Mouse (Mus musculus) erythroblast, adult 5-6 weeks (primary cell): ENCODE measurements around the gene Elob. TPM values are rescaled to one million over a fixed set of nuclear protein-coding genes. Genes with fewer than 3 reads are reported as not detected.

Source experiments
- ATAC-seq: replicated peaks from 2 replicates; pipeline ENCODE4 v1.8.0; 2016; ENCODE audit warnings: moderate number of reproducible peaks, mild to moderate bottlenecking, moderate TSS enrichment, inconsistent platforms; ENCODE audit not compliant: poor library complexity, low FRiP score, severe bottlenecking
- total RNA-seq, 2 experiments: library from RNA; stranded (forward) in 1 of 2; stranded (reverse) in 1 of 2; fragments of 150-400 nt in 1 of 2; fragments of 200-764, 138-1000 nt in 1 of 2; gene quantifications; 2 replicates each; pipeline versions ENCODE4 v1.2.3 to v1.2.4; 2015 to 2017; ENCODE audit warnings: low replicate concordance in 2 of 2

Gene Elob
- 94.3 and 118 TPM in 2 replicates for total RNA-seq (2015; ENCODE audit: low replicate concordance)
- 33.2 and 50.0 TPM in 2 replicates for total RNA-seq (2017; ENCODE audit: low replicate concordance)

- peak; percentile 90 for ATAC-seq
These were observed at the start of gene Elob for GRCm38 (mm10) chr17:23829064-23829619. Gene Elob (minus strand): TSS chr17:23829136.

DNA sequence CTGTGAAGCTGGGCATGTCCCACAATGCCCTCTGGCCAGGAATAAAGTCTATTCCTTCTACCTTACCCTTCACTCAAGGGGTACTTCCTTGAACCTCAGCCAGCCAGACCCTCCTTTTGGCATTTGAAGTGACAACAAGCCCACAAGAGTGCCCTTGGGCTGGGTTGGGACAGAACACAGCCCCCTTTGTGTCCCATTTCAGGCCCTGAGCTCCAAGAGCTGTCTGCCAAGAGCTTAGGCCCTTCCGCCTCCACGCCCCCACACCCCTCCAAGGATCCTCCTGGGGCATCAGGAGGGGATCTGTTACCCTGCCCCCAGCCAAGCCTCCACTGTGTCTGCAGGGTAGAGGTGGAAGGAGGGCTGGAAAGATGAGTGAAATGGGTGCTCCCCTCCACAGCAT is 48.2 kb upstream of the Elob start:
- ATAC-seq, result no peak

- ATAC-seq, result no peak
These were observed 47.8 kb upstream of the Elob start for GRCm38 (mm10) chr17:23876741-23877140.

DNA sequence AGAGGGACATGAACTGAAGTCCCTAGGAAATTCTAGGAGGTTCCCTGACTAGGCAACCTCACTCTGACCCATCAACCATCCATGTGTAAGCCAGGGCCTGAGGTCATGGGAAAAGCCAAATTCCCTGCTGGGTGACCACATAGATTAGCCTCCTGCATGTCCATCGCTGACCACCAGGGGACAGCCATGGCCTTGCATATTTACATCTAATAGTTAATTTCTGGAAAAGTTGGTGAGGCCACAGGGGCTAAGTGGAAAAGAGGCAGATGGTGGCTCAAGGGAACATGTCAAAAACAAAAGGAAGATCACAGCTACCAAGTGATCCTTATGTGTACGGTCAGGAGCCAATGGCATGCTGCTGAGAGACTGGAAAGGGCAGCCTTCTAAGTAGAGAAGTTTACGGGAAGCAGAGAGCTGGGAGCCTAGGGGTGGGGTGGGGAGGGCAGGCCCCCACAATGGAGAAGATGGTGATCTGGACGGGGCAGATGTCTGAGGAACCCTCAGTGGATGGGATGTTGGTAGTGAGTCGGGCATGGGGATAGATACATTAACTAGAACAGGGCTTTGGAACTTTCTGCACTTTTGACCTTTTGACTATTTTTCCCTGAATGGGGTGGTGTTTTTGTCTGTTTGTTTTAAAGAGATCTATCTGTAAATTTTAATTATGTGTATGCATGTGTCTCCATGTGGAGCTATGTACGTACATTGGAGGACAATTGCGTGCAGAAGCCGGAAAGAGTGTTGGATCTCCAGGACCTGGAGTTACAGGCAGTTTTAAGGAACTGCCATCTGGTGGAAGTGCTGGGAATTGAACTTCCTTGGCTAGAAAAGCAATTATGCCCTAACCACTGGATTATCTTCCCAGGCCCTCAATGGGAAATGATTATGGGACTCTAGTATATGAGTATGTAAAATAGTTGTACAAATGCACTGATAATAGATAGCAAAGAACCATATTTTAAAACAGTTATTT is 45.2 kb upstream of the Elob start:
- ATAC-seq, result no peak

- ATAC-seq, result no peak
These were observed 39.6 kb upstream of the Elob start for GRCm38 (mm10) chr17:23868513-23868912.

DNA sequence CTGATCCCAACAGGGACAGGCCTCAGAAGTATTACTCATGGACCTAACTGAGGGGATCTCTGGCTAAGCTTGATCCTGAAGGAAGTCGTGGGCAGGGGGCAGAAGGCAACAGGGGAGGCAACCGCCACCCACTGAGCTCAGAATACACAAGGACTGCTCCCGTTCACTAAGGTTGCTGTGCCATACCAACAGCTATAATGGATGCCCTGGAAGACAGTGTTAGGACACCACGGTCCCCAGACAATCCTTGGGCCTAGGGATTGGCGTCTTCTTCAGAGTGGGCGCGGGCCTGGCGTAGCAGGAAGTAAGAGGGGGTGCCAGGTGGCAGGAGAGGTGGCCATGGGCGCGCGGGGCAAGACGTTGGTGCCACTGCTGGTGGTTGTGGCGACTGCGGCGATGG is 38.8 kb upstream of the Elob start, which contains the start of gene Prss21:
Prss21 (plus strand) TSS at position 301 of the 400 bp plus-strand sequence.
- no peak for ATAC-seq

DNA sequence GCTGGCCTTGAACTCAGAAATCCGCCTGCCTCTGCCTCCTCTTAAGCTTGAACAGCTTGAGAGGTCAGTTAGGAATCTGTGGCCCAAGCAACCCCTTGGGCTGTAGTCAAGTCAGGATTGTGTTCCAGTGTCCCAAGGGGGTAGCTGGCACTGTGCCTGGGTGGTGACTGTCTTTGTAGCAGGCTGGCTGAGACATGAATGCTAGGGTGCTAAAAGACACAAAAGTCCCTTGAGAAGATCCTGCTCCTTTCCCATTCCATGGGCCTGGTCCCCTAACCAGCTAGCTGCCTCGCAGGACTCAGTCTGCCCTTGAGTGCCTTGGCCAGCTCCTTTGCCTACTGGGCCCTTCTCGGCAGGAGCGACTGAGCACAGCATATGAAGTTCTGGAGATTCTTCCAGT is 34.0 kb upstream of the Elob start:
- ATAC-seq, result no peak

DNA sequence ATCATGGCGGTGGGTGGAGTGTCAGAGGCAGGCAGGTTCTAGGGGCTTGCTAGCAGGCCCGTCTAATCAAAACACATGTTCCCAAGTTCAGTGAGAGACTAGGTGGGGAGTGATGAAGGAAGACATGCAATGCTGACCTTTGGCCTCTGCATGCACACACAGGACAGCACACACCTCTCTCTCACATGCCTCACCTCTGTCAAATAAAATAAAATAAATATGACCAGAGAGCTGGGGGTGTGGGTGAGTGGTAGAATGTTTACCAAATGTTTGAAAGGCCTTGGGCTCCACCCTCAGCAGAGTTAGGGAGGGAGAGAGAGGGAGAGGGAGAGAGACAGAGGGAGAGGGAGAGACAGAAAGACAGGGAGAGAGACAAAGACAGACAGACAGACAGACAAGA is 29.0 kb upstream of the Elob start:
- ATAC-seq, result no peak

- ATAC-seq, result no peak
These were observed 28.3 kb upstream of the Elob start for GRCm38 (mm10) chr17:23857193-23857592.

GRCm38 (mm10) chr17:23854229-23854765 is 25.4 kb upstream of the Elob start:
- no peak for ATAC-seq

DNA sequence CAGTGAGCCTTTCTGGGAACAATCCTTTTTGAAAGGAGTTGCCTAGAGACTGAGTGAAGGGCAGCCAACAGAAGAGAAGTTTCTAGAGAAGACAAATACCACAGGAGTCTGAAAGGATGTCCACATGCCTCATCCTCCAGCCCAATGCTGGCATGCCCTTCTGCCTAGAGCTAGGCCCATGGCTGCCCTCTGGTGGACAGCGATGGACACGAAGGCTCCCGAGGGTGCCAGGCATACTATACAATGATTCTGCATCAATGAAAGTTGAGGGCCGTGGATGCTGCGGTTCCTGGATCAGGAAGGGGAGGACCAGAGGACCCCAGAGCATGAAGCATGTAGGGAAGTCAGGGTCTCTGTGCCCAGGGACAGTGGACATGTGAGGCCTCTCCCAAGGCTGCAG is 24.4 kb upstream of the Elob start:
- ATAC-seq, result peak; percentile 84

GRCm38 (mm10) chr17:23850853-23851749 is 22.2 kb upstream of the Elob start:
- ATAC-seq, result 0 out of 2 replicates have a peak, but pooled peaks have one; percentile 47

DNA sequence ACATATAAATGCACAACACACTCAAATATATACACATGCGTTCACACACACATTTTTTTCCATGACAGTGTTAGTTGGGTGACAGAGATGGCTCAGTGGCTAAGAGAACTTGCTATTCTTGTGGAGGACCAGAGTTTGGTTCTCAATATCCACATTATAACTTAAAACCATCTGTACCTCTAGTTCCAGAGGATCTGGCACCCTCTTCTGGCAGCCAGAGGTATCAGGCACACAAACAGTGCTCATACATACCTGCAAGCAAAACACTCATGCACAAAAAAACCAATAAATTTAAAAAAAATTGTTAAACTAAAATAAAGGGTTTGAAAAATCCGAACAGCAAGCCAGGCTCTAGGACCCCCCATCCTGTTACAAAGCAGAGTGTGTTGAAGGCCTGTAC is 21.1 kb upstream of the Elob start:
- ATAC-seq, result no peak

- ATAC-seq, result peak; percentile 64
These were observed 14.9 kb upstream of the Elob start, which contains the start of the genes Prss32 and Prss41 for GRCm38 (mm10) chr17:23843812-23844273. Gene Prss32 (plus strand): TSS chr17:23843855. Gene Prss41 (minus strand): TSS chr17:23844172.

GRCm38 (mm10) chr17:23843141-23843811 is 14.3 kb upstream of the Elob start:
- ATAC-seq, result no peak

DNA sequence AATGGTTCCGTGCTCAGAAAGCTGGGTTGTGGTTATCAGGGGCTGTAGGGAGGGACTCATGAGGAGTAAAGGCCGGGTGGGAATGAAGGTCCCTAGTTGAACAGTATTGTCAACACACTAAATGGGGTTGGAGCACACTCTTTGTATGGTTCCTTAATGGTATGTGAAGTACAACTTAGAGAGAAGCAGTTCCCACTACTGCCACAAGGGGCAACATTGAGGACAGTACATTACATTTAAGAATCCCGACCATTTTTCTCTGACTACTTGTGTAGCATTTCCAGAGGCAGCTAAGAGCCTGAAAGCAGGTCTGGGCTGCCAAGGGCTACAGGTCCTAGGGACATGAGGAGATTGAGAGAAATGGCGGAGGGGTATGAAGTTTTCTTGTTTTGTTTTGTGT is 12.2 kb upstream of the Elob start:
- peak; percentile 72 for ATAC-seq

- ATAC-seq, result no peak
These were observed 7.2 kb upstream of the Elob start, which contains the start of gene Prss33 for GRCm38 (mm10) chr17:23836006-23836575. Gene Prss33 (minus strand): TSS chr17:23836056.

DNA sequence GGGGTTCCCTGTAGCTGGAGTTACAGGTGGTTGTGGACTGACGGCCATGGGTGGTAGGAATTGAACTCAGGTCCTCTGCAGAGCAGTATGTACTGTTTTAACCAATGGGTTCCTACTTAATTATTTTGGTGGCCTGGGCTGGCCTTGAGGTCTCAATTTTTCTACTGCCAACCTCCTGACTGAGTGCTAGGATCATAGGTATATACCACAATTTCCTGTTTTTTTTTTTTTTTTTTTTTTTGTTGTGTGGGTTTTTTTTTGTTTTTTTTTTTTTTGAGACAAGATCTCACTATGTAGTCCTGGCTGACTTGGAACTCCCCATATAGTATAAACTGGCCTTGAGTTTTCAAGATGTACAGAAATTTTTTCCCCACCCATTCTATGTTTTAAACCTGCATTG is 2.3 kb upstream of the Elob start:
- no peak for ATAC-seq
